ENCODE assay signal across 8 mouse cellular contexts in genomic region chr1:40116422-40116821, GRCm38 (mm10). TPM values are rescaled to one million over a fixed set of nuclear protein-coding genes. Genes with fewer than 3 reads are reported as not detected.
DNase-seq lines count a peak whose midpoint lies in the region; ATAC-seq and TF ChIP-seq lines count a peak whose summit lies in the region.

No protein-coding gene starts in this region.

- no peaks in the 10 kb centered on the region for H3K36me3 ChIP-seq in kidney, adult 2 months (ENCODE audit: control insufficient read depth, insufficient read depth, low read length)
- H3K36me3 ChIP-seq in limb, embryonic 10.5 days: no peaks in the 10 kb centered on the region

- DNase-seq in 3134 (ENCODE audit: extremely low read depth, insufficient read length, low spot score): peak; percentile 41
- peak; percentile 80 for DNase-seq in adrenal gland, adult 2 months
- peak; percentile 57 for DNase-seq in embryo, embryonic 11.5 days (ENCODE audit: low read depth, low spot score)
- peak; percentile 84 for DNase-seq in kidney, adult 2 months
- peak; percentile 87 for DNase-seq in limb, embryonic 10.5 days (ENCODE audit: low spot score)
- DNase-seq in monocyte, adult 2 months (ENCODE audit: low read depth in 1 of 2, low spot score in 2 of 2): peak; percentile 55 to 69
- peak; percentile 59 to 67 for DNase-seq in spleen, postnatal 36 days (ENCODE audit: low spot score in 2 of 2)

- H3K9me3 ChIP-seq in limb, embryonic 10.5 days (replicated peaks): no peaks in the 10 kb centered on the region

- no peak for TF ChIP-seq POLR2A in kidney, adult 2 months (IDR thresholded peaks at IDR 0.05; ENCODE audit: low read depth, low read length)

- ATAC-seq in granulocyte monocyte progenitor cell, adult 5-6 weeks (replicated peaks; ENCODE audit: poor library complexity, severe bottlenecking): peak; percentile 99

- 8% methylated on average over 8 of the region's 8 CpGs for WGBS in kidney, adult 2 months
- 7% methylated on average over 8 of the region's 8 CpGs for WGBS in limb, embryonic 10.5 days

- H3K27me3 ChIP-seq in kidney, adult 2 months (replicated peaks; ENCODE audit: control insufficient read depth, insufficient read depth, low read length): no peaks in the 10 kb centered on the region; the same call in 1 of the 2 replicates
- H3K27me3 ChIP-seq in limb, embryonic 10.5 days (ENCODE audit: low read depth, poor library complexity, severe bottlenecking): no peaks in the 10 kb centered on the region

- no peaks in the 10 kb centered on the region for H3K4me1 ChIP-seq in kidney, adult 2 months (ENCODE audit: control insufficient read depth, insufficient read depth, low read length)
- peaks cover 10% of the 10 kb centered on the region for H3K4me1 ChIP-seq in limb, embryonic 10.5 days

- peak; percentile 93 for TF ChIP-seq CTCF in kidney, adult 2 months (conservative IDR thresholded peaks at IDR 0.05; ENCODE audit: insufficient read depth, insufficient read length, low read depth, low read length)

- H3K27ac ChIP-seq in kidney, adult 2 months (ENCODE audit: insufficient read depth, low read depth, low read length): no peak overlapping the region
- no peak overlapping the region for H3K27ac ChIP-seq in limb, embryonic 10.5 days

- no peak overlapping the region for H3K4me3 ChIP-seq in kidney, adult 2 months (ENCODE audit: insufficient read depth, low read depth, low read length)
- H3K4me3 ChIP-seq in limb, embryonic 10.5 days: no peak overlapping the region

RNA-seq across cellular contexts. Expression of gene Il1r2, which starts 42.5 kb away (rescaled TPM):
- total RNA-seq in adrenal gland, adult 2 months (2021): 1 to 10 TPM in 1 of 2 experiments, not detected in 1; 1.3 TPM
- polyA plus RNA-seq in adrenal gland, adult 2 months (2012; rRNA removed): not detected in 2 replicates
- not detected in 2 replicates for total RNA-seq in granulocyte monocyte progenitor cell, adult 5-6 weeks (2014; fragmentation: Nextera tagmentation)
- 0.88 and 2.9 TPM in 2 replicates for total RNA-seq in granulocyte monocyte progenitor cell, adult 5-6 weeks (2017)
- polyA plus RNA-seq in kidney, adult 2 months (2012; rRNA removed): 0.12 and 0.38 TPM in 2 replicates
- 0.41 and 0.54 TPM in 2 replicates for polyA plus RNA-seq in limb, embryonic 10.5 days (2016; fragmentation: Nextera tagmentation; extraction: Ambion mirVana)
